Mouse (Mus musculus) hindbrain, embryonic 10.5 days (tissue): ENCODE data around the gene Fmr1. TPM values are rescaled to one million over a fixed set of nuclear protein-coding genes. Genes with fewer than 3 reads are reported as not detected.
A peak's percentile ranks its signal among the peaks of the same experiment; 100 is the strongest.
"Not testable (repeated sequence)": the region's sequence is repeated elsewhere in the genome, so short reads cannot be mapped to it uniquely, and the experiment has no call there.

Experiments used
- DNase-seq: peaks from one replicate; pipeline ENCODE4 v3.0.0-alpha.2; 2017; ENCODE audit warnings: low spot score
- H3K27ac ChIP-seq: fragments of 300-500 bp; sonication (generic); 2 replicates; pipeline ENCODE4 v1.5.1; 2016; ENCODE audit warnings: mild to moderate bottlenecking, moderate library complexity
- H3K27me3 ChIP-seq: fragments of 300-500 bp; sonication (generic); 2 replicates; pipeline ENCODE4 v1.6.1; 2016; ENCODE audit warnings: mild to moderate bottlenecking; ENCODE audit not compliant: poor library complexity, insufficient read depth, severe bottlenecking
- H3K36me3 ChIP-seq: fragments of 300-500 bp; sonication (generic); 2 replicates; pipeline ENCODE4 v1.6.1; 2016; ENCODE audit warnings: mild to moderate bottlenecking, moderate library complexity
- H3K4me1 ChIP-seq: fragments of 300-500 bp; sonication (generic); replicated peaks from 2 replicates; pipeline ENCODE4 v1.6.1; 2016; ENCODE audit warnings: mild to moderate bottlenecking
- H3K4me3 ChIP-seq: fragments of 300-500 bp; sonication (generic); 2 replicates; pipeline ENCODE4 v1.5.1; 2016; ENCODE audit warnings: mild to moderate bottlenecking, moderate library complexity
- H3K9me3 ChIP-seq: fragments of 300-500 bp; sonication (generic); 2 replicates; pipeline ENCODE4 v1.6.1; 2016; ENCODE audit warnings: mild to moderate bottlenecking, moderate library complexity
- WGBS: fragments of 180-500 bp; shearing (Covaris S2); methylation state at CpG from one replicate; pipeline ENCODE4 v1.1.7; 2016; 5-methylcytosine and 5-hydroxymethylcytosine counted together
- polyA plus RNA-seq: library from polyadenylated mRNA; unstranded; fragments of >200 nt; fragmentation: Nextera tagmentation; extraction: Ambion mirVana; gene quantifications from 2 replicates; pipeline ENCODE4 v1.2.1, GENCODE M21; 2016

Gene Fmr1
- polyA plus RNA-seq, result 49.1 and 55.1 TPM in 2 replicates

DNA sequence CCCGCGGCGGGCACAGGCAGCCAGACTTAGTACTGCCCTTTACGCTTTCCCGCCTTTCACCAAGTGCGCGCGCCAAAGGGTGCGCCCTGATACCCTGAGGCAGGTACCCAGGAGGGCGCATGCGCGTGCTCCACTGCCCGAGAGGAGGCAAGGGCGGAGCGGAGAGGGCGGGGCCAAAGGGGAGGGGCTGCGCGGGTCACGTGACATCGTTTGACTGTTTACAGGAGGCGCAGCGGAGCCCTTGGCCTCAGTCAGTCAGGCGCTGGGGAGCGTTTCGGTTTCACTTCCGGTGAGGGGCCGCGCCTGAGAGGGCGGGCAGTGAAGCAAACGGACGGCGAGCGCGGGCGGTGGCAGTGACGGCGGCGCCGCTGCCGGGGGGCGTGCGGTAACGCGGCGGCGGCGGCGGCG lies at the start of gene Fmr1:
Gene Fmr1, plus strand, starts transcription at position 209 of the 408 bp plus-strand sequence.
- no peaks in the 10 kb centered on the region for H3K27me3 ChIP-seq
- 13% methylated on average over 47 of the region's 49 CpGs for WGBS
- peak within 1 kb of the TSS; percentile 69 for H3K4me3 ChIP-seq
- no peaks in the 10 kb centered on the region for H3K4me1 ChIP-seq
- peak within 1 kb of the TSS; percentile 96 for H3K27ac ChIP-seq
- H3K9me3 ChIP-seq, result peaks cover 5% of the 10 kb centered on the region; the same call in 1 of the 2 replicates
- H3K36me3 ChIP-seq, result no peaks in the 10 kb centered on the region
- peak; percentile 94 for DNase-seq

DNA sequence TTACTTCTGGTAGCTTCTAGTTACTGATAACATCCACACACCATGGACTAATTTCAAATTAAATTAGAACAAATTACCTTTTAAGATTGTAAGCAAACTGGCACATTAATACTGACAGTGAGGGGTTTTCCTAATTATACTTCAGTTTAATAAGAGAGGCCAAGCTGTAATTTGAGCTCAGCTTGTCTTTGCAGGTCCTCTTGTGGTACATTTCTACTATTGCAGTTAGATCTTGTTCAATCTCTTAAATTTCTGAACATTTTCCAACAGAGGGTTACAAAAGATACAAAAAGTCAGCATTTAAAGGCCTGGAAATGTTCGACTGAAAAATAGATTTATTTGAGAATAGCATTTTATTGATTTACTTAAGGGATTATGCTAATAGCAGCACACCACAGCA lies 36.7 kb upstream of the Fmr1 start:
- whole genome bisulfite sequencing, result 62% methylated on average over 1 of the region's 1 CpGs
- Histone ChIP-seq H3K27me3 (no peaks in the 10 kb centered on the region), H3K36me3 (no peaks in the 10 kb centered on the region), H3K4me1 (no peaks in the 10 kb centered on the region), H3K27ac (no peak overlapping the region), H3K9me3 (no peaks in the 10 kb centered on the region), H3K4me3 (no peak overlapping the region)
- no peak for DNase-seq

DNA sequence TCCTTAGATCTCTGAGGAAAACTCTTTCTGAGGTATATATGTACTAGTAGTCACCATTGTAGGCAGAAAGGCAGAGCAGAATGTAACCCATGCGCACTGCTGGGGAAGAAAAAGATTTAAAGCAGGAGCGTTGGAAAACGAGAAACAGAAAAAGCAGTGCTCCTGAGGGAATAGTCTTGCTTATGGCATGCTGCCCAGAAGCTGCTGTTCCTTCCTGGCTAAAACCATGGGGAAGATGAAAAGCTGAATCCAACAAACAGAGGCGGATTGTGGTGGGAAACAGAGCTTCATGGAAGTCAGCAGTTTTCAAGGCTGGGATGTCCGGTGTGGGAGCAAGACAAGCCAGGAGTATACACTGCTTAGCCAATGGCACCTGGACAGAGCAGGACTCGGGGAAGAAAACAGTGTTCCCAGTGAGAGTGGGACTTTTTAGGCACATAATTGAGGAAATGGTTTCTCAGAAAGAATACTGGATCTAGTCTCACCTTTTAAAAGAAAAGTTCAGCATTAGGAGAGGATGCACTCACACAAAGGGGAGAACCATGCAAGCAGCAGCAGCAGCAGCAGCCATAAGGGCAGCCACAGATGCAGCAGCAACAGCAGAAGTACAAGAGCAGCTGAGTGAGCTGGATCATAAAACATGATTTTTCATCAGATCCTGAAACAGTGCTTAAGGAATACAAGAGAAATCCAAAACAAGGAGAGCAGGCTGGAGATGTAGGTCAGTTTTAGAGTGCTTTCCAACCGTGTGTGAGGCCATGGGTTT lies 33.0 kb upstream of the Fmr1 start:
- Histone ChIP-seq H3K4me1 (no peaks in the 10 kb centered on the region), H3K4me3 (no peak overlapping the region), H3K36me3 (no peaks in the 10 kb centered on the region), H3K9me3 (no peaks in the 10 kb centered on the region), H3K27me3 (no peaks in the 10 kb centered on the region), H3K27ac (no peak overlapping the region)
- DNase-seq, result no peak
- WGBS, result 68% methylated on average over 7 of the region's 7 CpGs

DNA sequence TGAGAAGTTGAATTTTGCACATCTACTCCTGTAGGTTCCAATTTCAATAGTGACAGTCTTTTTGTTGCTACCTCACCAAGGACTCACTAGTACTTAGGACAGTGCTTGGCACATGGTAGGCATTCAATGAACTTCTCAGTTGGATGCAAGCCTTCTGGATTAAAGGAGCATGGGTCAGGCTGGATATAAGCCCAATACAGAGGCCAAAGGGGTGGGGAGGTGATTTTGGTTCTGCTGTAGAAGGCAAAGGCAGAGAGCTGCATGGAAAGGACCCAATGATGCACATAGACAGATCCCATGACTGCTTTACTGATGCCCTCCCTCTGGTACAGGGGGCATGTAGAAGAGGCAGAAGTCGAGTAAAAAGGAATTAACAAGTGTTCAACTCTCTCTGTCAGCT lies 833 bp upstream of the Fmr1 start:
- no peak overlapping the region for H3K27ac ChIP-seq
- WGBS, result 36% methylated on average over 1 of the region's 1 CpGs
- peak; percentile 2 for DNase-seq
- peaks cover 5% of the 10 kb centered on the region; the same call in 1 of the 2 replicates for H3K9me3 ChIP-seq
- H3K27me3 ChIP-seq, result no peaks in the 10 kb centered on the region
- H3K4me3 ChIP-seq, result no peak overlapping the region
- no peaks in the 10 kb centered on the region for H3K4me1 ChIP-seq
- no peaks in the 10 kb centered on the region for H3K36me3 ChIP-seq

DNA sequence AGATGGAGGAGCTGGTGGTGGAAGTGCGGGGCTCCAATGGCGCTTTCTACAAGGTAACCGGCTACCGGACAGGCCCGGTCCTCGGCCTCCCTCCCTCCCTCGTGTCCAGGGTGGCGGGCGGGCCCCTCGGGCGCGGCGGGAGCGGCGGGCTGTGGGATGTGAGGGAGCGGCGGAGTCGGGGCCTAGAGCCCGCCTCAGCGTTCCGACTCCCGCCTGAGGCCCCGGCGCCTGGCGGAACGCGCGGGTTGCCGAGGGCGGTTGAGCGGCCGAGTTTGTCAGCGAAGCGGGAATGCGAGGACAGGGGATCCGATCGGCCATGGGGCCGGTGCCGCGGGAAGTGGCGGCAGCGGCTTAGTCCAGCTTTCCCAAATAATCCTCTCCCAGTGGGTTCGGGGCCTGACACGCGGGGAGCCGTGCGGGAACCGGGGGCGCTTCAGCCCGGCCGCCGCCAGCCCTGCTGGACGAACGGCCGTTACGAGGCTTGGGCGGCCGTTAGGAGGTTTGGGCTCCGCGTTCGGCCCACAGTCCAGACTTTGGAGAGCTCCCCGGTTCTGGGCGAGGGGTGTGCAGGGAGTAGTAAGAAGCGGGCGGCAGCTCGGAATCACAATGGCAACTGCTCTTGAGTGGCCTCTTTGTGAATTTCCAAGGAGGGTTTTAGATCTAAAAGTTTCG lies 610 bp downstream of the Fmr1 start:
- Histone ChIP-seq H3K27ac (peak overlapping the region; percentile 96), H3K4me1 (no peaks in the 10 kb centered on the region), H3K36me3 (no peaks in the 10 kb centered on the region), H3K9me3 (peaks cover 5% of the 10 kb centered on the region; the same call in 1 of the 2 replicates), H3K4me3 (peak overlapping the region; percentile 69), H3K27me3 (no peaks in the 10 kb centered on the region)
- 28% methylated on average over 67 of the region's 67 CpGs for WGBS
- peak; percentile 55 for DNase-seq

DNA sequence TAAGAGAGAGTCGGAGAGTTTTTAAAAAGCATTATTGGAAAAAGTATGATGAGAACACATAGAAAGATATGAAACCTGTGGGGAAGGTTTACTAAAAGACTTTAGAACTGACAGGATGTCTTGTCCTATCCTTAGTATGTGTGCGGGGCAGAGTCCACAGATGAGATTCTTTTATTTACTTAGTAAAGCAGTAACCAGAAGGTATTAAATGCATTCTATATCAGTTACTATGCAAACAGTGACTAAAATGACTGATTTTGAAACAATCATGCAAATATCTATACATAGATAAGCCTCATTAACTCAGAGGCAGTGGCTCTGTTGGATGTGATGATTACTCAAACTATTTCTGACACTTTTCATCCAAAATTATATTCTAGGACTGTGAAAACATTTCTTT lies 6.4 kb downstream of the Fmr1 start:
- H3K36me3 ChIP-seq, result no peaks in the 10 kb centered on the region
- no peak for DNase-seq
- no peaks in the 10 kb centered on the region for H3K27me3 ChIP-seq
- no peaks in the 10 kb centered on the region for H3K4me1 ChIP-seq
- no peak overlapping the region for H3K4me3 ChIP-seq
- WGBS, result 88% methylated on average over 2 of the region's 2 CpGs
- no peaks in the 10 kb centered on the region for H3K9me3 ChIP-seq
- no peak overlapping the region for H3K27ac ChIP-seq

DNA sequence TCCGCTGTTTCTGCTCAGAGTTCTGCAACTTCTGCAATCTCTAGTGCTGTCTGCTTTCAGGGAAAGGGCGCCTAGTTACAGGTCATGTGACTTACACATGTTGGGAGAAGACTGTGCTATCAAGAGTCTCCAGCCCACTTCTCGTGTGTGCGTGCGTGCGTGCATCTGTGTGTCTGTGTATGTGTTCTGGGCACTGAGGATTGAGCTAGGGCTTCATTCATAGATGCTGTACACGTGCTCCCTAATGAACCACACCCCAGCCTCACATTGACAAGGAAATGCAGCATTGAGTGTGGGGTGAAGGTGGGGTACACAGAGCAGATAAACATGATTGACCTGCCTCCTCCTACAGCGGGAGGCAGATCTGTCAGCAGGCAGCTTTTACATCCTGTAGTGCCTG lies 13.6 kb downstream of the Fmr1 start:
- H3K27ac ChIP-seq, H3K27me3 ChIP-seq, H3K4me3 ChIP-seq, H3K4me1 ChIP-seq, H3K9me3 ChIP-seq, DNase-seq: not testable (repeated sequence)
- WGBS, result 92% methylated on average over 8 of the region's 8 CpGs
- peaks cover 11% of the 10 kb centered on the region; the same call in 1 of the 2 replicates for H3K36me3 ChIP-seq

DNA sequence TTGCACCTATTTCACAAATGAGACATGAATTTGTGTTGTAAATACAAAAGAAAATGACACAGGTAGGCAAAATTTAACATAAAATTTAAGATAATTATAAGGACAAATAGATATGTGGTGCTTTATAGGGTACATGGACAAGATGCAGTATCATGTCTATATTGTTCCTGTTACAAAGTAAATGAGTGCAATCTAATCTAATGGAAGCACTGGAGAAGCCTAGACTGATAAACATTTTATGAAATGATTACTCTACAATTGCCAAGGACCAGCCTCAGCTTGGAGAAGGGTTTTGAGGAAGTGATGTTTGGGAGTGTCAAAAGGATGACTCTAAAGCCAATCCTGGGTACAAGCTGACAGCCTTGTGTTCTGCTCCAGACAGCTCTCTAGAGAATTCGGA lies 58.6 kb downstream of the Fmr1 start:
- H3K9me3 ChIP-seq, result no peaks in the 10 kb centered on the region
- no peaks in the 10 kb centered on the region for H3K27me3 ChIP-seq
- no peak overlapping the region for H3K4me3 ChIP-seq
- no peaks in the 10 kb centered on the region for H3K36me3 ChIP-seq
- 69% methylated on average over 1 of the region's 1 CpGs for WGBS
- no peak overlapping the region for H3K27ac ChIP-seq
- H3K4me1 ChIP-seq, result no peaks in the 10 kb centered on the region
- no peak for DNase-seq

DNA sequence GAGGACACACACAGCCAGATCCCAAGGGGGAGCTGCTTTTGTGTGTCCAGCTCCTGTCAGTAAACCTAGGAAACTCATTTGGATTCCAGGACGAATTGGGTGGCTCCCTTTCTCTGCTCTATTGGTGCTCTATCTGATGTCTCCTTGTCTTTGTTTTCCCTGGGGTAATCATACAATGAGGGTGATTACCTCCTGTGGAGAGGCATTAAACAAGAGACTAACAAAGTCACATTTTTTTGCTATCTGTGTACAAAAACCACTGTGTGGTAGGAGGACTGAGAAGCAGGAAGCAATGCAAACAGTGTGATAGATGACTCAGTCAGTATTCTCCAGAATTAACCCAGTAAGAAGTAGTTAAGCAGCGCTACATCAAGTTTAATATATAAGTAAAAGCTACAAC lies 61.7 kb downstream of the Fmr1 start:
- Histone ChIP-seq H3K4me1 (no peaks in the 10 kb centered on the region), H3K27ac (no peak overlapping the region), H3K9me3 (no peaks in the 10 kb centered on the region), H3K27me3 (no peaks in the 10 kb centered on the region), H3K4me3 (no peak overlapping the region), H3K36me3 (no peaks in the 10 kb centered on the region)
- no peak for DNase-seq
- 40% methylated on average over 2 of the region's 2 CpGs for WGBS

DNA sequence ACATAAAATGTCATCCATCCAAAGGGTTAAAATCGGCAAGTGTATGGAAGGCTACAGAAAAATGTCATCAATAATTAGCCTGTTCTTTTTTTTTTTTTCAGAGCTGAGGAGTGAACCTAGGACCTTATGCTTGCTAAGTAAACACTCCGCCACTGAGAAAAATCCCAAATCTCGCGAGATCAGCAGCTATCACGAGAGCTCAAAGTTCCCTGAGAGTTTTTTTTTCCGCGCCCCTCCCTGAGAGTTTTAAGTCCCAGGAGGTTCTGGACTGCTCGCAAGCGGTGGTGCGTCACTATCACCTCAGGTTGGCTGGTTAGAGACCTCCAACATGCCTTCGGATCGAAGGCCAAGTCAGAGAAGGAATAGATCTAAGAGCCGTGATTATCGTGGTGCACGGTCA lies 83.3 kb downstream of the Fmr1 start, which contains the start of gene Fmr1nb:
Gene Fmr1nb, plus strand, starts transcription at position 234 of the 400 bp plus-strand sequence.
- no peak within 1 kb of the TSS for H3K4me3 ChIP-seq
- no peaks in the 10 kb centered on the region for H3K36me3 ChIP-seq
- DNase-seq, result no peak
- no peaks in the 10 kb centered on the region for H3K27me3 ChIP-seq
- no peaks in the 10 kb centered on the region for H3K4me1 ChIP-seq
- no peak within 1 kb of the TSS for H3K27ac ChIP-seq
- no peaks in the 10 kb centered on the region for H3K9me3 ChIP-seq
- WGBS, result 86% methylated on average over 15 of the region's 15 CpGs

Other genes with a start within 250 kb of the Fmr1 start
- gene Fmr1nb, start 83.3 kb downstream of the Fmr1 start, polyA plus RNA-seq, result 0.26 TPM in 1 of 2 replicates, not detected in the other
- gene Gm14698, start 142.6 kb downstream of the Fmr1 start, polyA plus RNA-seq, result 1.9 and 2.7 TPM in 2 replicates
- gene Gm6812, start 214.5 kb downstream of the Fmr1 start, polyA plus RNA-seq, result not detected in 2 replicates